Mouse (Mus musculus) lung, embryonic 14.5 days (tissue): ENCODE results near the gene Evl. TPM values are rescaled to one million over a fixed set of nuclear protein-coding genes. Genes with fewer than 3 reads are reported as not detected.

Experiments used
- ATAC-seq: fragments of 200-750 bp; cut with Nextera tagmentation; 2 replicates; pipeline ENCODE4 v1.8.0; 2017; ENCODE audit warnings: mild to moderate bottlenecking, moderate TSS enrichment, moderate library complexity; ENCODE audit not compliant: insufficient read depth
- DNase-seq: peaks from one replicate; pipeline ENCODE4 v3.0.0-alpha.2; 2015
- H3K27ac ChIP-seq: fragments of 300-500 bp; sonication (generic); 2 replicates; pipeline ENCODE4 v1.5.1; 2014; ENCODE audit warnings: low read depth, mild to moderate bottlenecking, moderate library complexity
- H3K27me3 ChIP-seq: fragments of 300-500 bp; sonication (generic); 2 replicates; pipeline ENCODE4 v1.6.1; 2014; ENCODE audit warnings: low read length, control low read depth; ENCODE audit not compliant: insufficient read depth
- H3K36me3 ChIP-seq: fragments of 300-500 bp; sonication (generic); 2 replicates; pipeline ENCODE4 v1.6.1; 2014; ENCODE audit warnings: control low read depth; ENCODE audit not compliant: insufficient read depth
- H3K4me1 ChIP-seq: fragments of 300-500 bp; sonication (generic); 2 replicates; pipeline ENCODE4 v1.6.1; 2014; ENCODE audit warnings: antibody characterized with exemption, control low read depth; ENCODE audit not compliant: insufficient read depth
- H3K4me2 ChIP-seq: fragments of 300-500 bp; sonication (generic); 2 replicates; pipeline ENCODE4 v1.6.1; 2014; ENCODE audit warnings: mild to moderate bottlenecking
- H3K4me3 ChIP-seq: fragments of 300-500 bp; sonication (generic); 2 replicates; pipeline ENCODE4 v1.5.1; 2014; ENCODE audit warnings: low read depth, low read length
- H3K9ac ChIP-seq: fragments of 300-500 bp; sonication (generic); 2 replicates; pipeline ENCODE4 v1.6.1; 2014
- H3K9me3 ChIP-seq: fragments of 300-500 bp; sonication (generic); 2 replicates; pipeline ENCODE4 v1.6.1; 2016; ENCODE audit warnings: low read depth, low read length, control low read depth
- CTCF ChIP-seq: IDR thresholded peaks from 2 replicates; pipeline ENCODE4 v1.5.1; 2016; ENCODE audit warnings: antibody characterized with exemption, low read depth
- WGBS: fragments of 180-500 bp; shearing (Covaris S2); extraction: QIAGEN DNeasy Blood & Tissue Kit; methylation state at CpG from one replicate; pipeline ENCODE4 v1.1.7; 2014; 5-methylcytosine and 5-hydroxymethylcytosine counted together
- polyA plus RNA-seq: library from polyadenylated mRNA; unstranded; fragments of >200 nt; fragmentation: Nextera tagmentation; extraction: Ambion mirVana; gene quantifications from 2 replicates; pipeline ENCODE4 v1.2.1, GENCODE M21; 2014

The Evl gene
- polyA plus RNA-seq, 1 experiment from 2014 or later = 88.7 TPM

DNA sequence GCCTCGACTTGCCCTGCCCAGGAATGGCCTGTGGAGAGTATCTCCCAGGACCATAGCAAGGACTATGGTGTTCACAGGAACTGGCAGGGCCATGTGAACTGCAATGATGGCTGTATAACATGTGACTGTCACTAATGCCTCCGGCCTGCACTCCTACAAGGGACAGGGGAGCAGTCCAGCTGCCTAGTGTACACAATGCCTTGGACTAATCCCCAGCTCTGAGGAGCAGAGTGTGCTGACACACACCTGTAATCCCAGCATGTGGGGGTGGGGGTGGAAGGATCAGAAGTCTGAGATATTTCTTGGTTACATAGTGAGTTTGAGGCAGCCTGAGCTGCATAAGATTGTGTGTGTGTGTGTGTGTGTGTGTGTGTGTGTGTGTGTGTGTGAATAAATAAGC lies 139.1 kb downstream of the Evl start:
- H3K4me1 ChIP-seq = no peaks in the 10 kb centered on the region
- no peaks in the 10 kb centered on the region for H3K27me3 ChIP-seq
- H3K9me3 ChIP-seq = no peaks in the 10 kb centered on the region
- DNase-seq = no peak
- 59% methylated on average over 2 of the region's 2 CpGs for WGBS
- TF ChIP-seq CTCF = no peak
- no peak overlapping the region for H3K27ac ChIP-seq
- H3K4me2 ChIP-seq = no peak overlapping the region
- ATAC-seq = no peak
- no peak overlapping the region for H3K4me3 ChIP-seq
- peaks cover 12% of the 10 kb centered on the region for H3K36me3 ChIP-seq
- no peak overlapping the region for H3K9ac ChIP-seq

DNA sequence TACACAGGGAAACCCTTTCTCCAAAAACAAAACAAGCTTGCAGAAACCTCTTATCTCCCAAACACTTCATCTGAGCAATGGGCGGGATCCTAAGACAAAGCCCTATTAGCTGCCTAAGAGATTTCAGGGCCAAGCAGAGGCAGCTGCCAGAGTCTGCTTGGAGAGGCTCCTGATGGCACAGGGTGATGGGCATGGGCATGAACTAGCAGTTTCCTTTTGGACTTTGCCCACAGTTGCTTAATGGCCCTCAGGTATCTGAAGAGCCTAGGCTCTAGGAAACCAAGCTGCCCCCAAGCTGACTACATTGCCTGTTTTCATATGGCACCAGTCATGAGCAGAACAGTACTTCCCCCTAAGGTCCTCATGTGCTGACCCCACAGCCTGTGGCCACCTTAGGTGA lies 139.7 kb downstream of the Evl start:
- DNase-seq (no peak), ATAC-seq (no peak)
- Histone ChIP-seq H3K9ac (no peak overlapping the region), H3K4me2 (no peak overlapping the region), H3K9me3 (no peaks in the 10 kb centered on the region), H3K27ac (no peak overlapping the region), H3K36me3 (peaks cover 6% of the 10 kb centered on the region), H3K4me1 (no peaks in the 10 kb centered on the region), H3K4me3 (no peak overlapping the region), H3K27me3 (no peaks in the 10 kb centered on the region)
- no peak for TF ChIP-seq CTCF
- 66% methylated on average over 1 of the region's 1 CpGs for WGBS

DNA sequence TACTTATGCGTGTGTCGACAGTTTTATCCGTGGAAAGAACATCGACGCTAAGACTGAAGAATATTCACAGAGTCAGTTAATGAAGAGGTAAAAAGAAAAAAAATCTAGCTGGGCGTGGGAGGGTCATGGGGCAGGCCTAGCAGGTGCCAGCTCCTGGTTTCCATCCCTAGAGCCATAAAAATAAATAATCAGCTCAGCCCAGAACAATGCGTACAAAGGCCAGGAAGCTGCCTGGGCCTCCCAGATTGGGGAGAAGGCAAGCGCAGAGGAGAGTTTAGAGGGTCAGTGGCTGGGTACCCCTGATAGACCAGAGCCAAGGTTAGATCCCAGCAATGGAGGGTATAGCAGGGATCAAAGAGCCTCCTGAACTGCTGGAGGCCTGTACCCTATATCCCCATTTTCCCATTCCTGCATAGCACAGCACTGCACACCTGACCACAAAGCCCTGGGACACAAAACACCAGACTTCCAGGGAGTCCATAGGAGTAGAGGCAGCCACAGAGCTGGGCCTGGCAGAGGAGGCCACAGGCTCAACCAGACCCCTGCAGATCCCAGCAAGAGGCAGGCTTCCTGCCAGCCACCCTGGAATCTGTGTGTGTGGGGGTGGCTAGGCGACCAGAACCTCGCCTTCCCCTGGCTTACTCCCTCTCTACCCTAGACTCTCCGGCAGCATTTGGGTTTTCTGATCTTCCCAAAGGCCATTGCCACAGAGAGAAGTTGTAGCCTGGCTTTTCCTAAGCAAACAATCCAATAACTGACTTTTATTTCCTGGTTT lies 144.4 kb downstream of the Evl start:
- ATAC-seq (no peak), DNase-seq (no peak)
- H3K27ac ChIP-seq = no peak overlapping the region
- no peaks in the 10 kb centered on the region for H3K4me1 ChIP-seq
- no peaks in the 10 kb centered on the region for H3K36me3 ChIP-seq
- no peak overlapping the region for H3K4me3 ChIP-seq
- no peak for TF ChIP-seq CTCF
- peaks cover 29% of the 10 kb centered on the region for H3K27me3 ChIP-seq
- H3K4me2 ChIP-seq = no peak overlapping the region
- H3K9ac ChIP-seq = no peak overlapping the region
- H3K9me3 ChIP-seq = no peaks in the 10 kb centered on the region
- 61% methylated on average over 11 of the region's 11 CpGs for WGBS

DNA sequence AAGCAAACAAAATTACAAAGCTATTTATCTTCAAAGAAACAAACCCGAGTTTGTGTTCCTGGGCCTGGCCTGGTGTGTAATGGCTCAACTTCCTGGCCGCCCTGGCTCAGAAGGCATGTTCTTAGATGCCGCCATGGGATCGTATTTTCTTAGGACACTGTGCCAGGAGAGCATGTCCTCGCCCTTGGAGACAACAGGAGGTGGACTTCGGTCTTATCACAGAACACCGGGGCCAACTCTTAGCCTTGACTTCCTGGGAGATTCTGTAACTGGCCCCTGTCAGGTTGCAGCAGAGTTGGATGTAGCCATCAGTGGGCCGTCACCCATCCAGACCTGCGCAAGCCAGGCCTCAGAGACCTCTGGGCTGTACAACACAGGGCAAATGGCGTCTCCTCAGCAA lies 145.1 kb downstream of the Evl start:
- Histone ChIP-seq H3K27me3 (peaks cover 29% of the 10 kb centered on the region), H3K27ac (no peak overlapping the region), H3K4me2 (no peak overlapping the region), H3K9ac (no peak overlapping the region), H3K4me3 (no peak overlapping the region), H3K4me1 (no peaks in the 10 kb centered on the region), H3K9me3 (no peaks in the 10 kb centered on the region), H3K36me3 (no peaks in the 10 kb centered on the region)
- ATAC-seq (no peak), DNase-seq (no peak)
- TF ChIP-seq CTCF = no peak
- WGBS = 73% methylated on average over 10 of the region's 10 CpGs

GRCm38 (mm10) chr12:108700037-108700436 lies 145.5 kb downstream of the Evl start:
- no peak for TF ChIP-seq CTCF
- H3K27ac ChIP-seq = no peak overlapping the region
- DNase-seq (no peak), ATAC-seq (no peak)
- 55% methylated on average over 5 of the region's 5 CpGs for WGBS
- H3K9ac ChIP-seq = no peak overlapping the region
- H3K4me2 ChIP-seq = no peak overlapping the region
- H3K4me1 ChIP-seq = no peaks in the 10 kb centered on the region
- H3K9me3 ChIP-seq = no peaks in the 10 kb centered on the region
- no peaks in the 10 kb centered on the region for H3K36me3 ChIP-seq
- H3K4me3 ChIP-seq = no peak overlapping the region
- peaks cover 29% of the 10 kb centered on the region for H3K27me3 ChIP-seq

- no peak overlapping the region for H3K4me2 ChIP-seq
- WGBS = 54% methylated on average over 2 of the region's 2 CpGs
- H3K9me3 ChIP-seq = no peaks in the 10 kb centered on the region
- H3K27me3 ChIP-seq = peaks cover 29% of the 10 kb centered on the region
- DNase-seq (no peak), ATAC-seq (no peak)
- H3K4me1 ChIP-seq = no peaks in the 10 kb centered on the region
- H3K27ac ChIP-seq = no peak overlapping the region
- no peaks in the 10 kb centered on the region for H3K36me3 ChIP-seq
- H3K4me3 ChIP-seq = no peak overlapping the region
- H3K9ac ChIP-seq = no peak overlapping the region
- TF ChIP-seq CTCF = no peak
Measured at GRCm38 (mm10) chr12:108701221-108701620, 146.7 kb downstream of the Evl start.

GRCm38 (mm10) chr12:108702185-108702584 lies 147.7 kb downstream of the Evl start, which contains the start of gene Degs2:
Degs2 (minus strand) TSS chr12:108702315.
- Histone ChIP-seq H3K4me1 (no peaks in the 10 kb centered on the region), H3K4me3 (peak within 1 kb of the TSS; percentile 25), H3K27me3 (peaks cover 29% of the 10 kb centered on the region), H3K4me2 (peak within 1 kb of the TSS; percentile 55), H3K9ac (no peak within 1 kb of the TSS), H3K27ac (no peak within 1 kb of the TSS), H3K9me3 (no peaks in the 10 kb centered on the region), H3K36me3 (no peaks in the 10 kb centered on the region)
- peak; percentile 42 for TF ChIP-seq CTCF
- ATAC-seq (peak; percentile 67), DNase-seq (peak; percentile 54)
- WGBS = 3% methylated on average over 32 of the region's 32 CpGs
